Mouse (Mus musculus) bone marrow, adult 2 months (tissue): ENCODE data around the gene Mybpc2. TPM values are rescaled to one million over a fixed set of nuclear protein-coding genes. Genes with fewer than 3 reads are reported as not detected.

Experiments used
- H3K27ac ChIP-seq: fragments of 200-500 bp; 2 replicates; pipeline ENCODE4 v1.5.1; 2012; ENCODE audit warnings: low read depth, mild to moderate bottlenecking, control low read depth, inconsistent platforms, low read length; ENCODE audit not compliant: control insufficient read depth, poor library complexity, insufficient read depth
- H3K4me1 ChIP-seq: fragments of 200-500 bp; 2 replicates; pipeline ENCODE4 v1.6.1; 2011; ENCODE audit warnings: low read length; ENCODE audit not compliant: control insufficient read depth, insufficient read depth
- H3K4me3 ChIP-seq: fragments of 200-500 bp; replicated peaks from 2 replicates; pipeline ENCODE3; 2011; ENCODE audit warnings: mild to moderate bottlenecking, low read depth, low read length, control low read depth; ENCODE audit not compliant: control insufficient read depth
- CTCF ChIP-seq: fragments of 200-500 bp; IDR thresholded peaks from 2 replicates; pipeline ENCODE4 v1.5.1; 2011; ENCODE audit warnings: low read length, control low read depth; ENCODE audit not compliant: control insufficient read depth, insufficient read depth
- POLR2A ChIP-seq: fragments of 200-500 bp; IDR thresholded peaks from 2 replicates; pipeline ENCODE4 v1.6.1; 2011; ENCODE audit warnings: low read depth, mild to moderate bottlenecking, control low read depth, low read length, borderline replicate concordance; ENCODE audit not compliant: control insufficient read depth
- WGBS: fragments of 180-500 bp; shearing (Covaris S2); methylation state at CpG from one replicate; pipeline ENCODE4 v1.1.7; 2018; 5-methylcytosine and 5-hydroxymethylcytosine counted together
- polyA plus RNA-seq: library from polyadenylated mRNA; stranded (reverse); fragments of >200 nt; gene quantifications from 2 replicates; pipeline ENCODE4 v1.2.4, GENCODE M21; 2011; ENCODE audit warnings: low replicate concordance; ENCODE audit not compliant: missing spikeins, insufficient read depth, insufficient read length

Mybpc2 gene
- polyA plus RNA-seq, 1 experiment, result 5.4 TPM

GRCm38 (mm10) chr7:44464511-44464910 is 59.9 kb downstream of the Mybpc2 start:
- Histone ChIP-seq H3K27ac (no peak overlapping the region), H3K4me1 (no peaks in the 10 kb centered on the region; the same call in 1 of the 2 replicates), H3K4me3 (no peak overlapping the region)
- 40% methylated on average over 4 of the region's 4 CpGs for WGBS
- TF ChIP-seq CTCF (no peak), POLR2A (no peak; the same call in 1 of the 2 replicates)

GRCm38 (mm10) chr7:44463556-44464225 is 60.8 kb downstream of the Mybpc2 start:
- TF ChIP-seq CTCF, result no peak
- no peak for TF ChIP-seq POLR2A
- H3K4me1 ChIP-seq, result no peaks in the 10 kb centered on the region; the same call in 1 of the 2 replicates
- WGBS, result 75% methylated on average over 10 of the region's 10 CpGs

GRCm38 (mm10) chr7:44463056-44463425 is 61.4 kb downstream of the Mybpc2 start:
- Histone ChIP-seq H3K27ac (no peak overlapping the region), H3K4me1 (no peaks in the 10 kb centered on the region; the same call in 1 of the 2 replicates)
- 22% methylated on average over 8 of the region's 8 CpGs for WGBS

More at GRCm38 (mm10) chr7:44463556-44464225, 60.8 kb downstream of the Mybpc2 start:
- Histone ChIP-seq H3K27ac (no peak overlapping the region), H3K4me3 (no peak overlapping the region)

GRCm38 (mm10) chr7:44462218-44463055 is 62.0 kb downstream of the Mybpc2 start:
- Histone ChIP-seq H3K4me1 (no peaks in the 10 kb centered on the region; the same call in 1 of the 2 replicates), H3K27ac (no peak overlapping the region), H3K4me3 (no peak overlapping the region)
- WGBS, result 13% methylated on average over 77 of the region's 77 CpGs
- TF ChIP-seq POLR2A (no peak), CTCF (no peak)

More at GRCm38 (mm10) chr7:44463056-44463425, 61.4 kb downstream of the Mybpc2 start:
- TF ChIP-seq CTCF (no peak), POLR2A (no peak)
- no peak overlapping the region for H3K4me3 ChIP-seq

GRCm38 (mm10) chr7:44461503-44462217 is 62.8 kb downstream of the Mybpc2 start:
- TF ChIP-seq CTCF (no peak), POLR2A (no peak)
- 45% methylated on average over 57 of the region's 57 CpGs for WGBS
- no peaks in the 10 kb centered on the region for H3K4me1 ChIP-seq
- no peak overlapping the region for H3K27ac ChIP-seq
- H3K4me3 ChIP-seq, result no peak overlapping the region

GRCm38 (mm10) chr7:44460767-44461502 is 63.5 kb downstream of the Mybpc2 start:
- 69% methylated on average over 31 of the region's 31 CpGs for WGBS

GRCm38 (mm10) chr7:44460067-44460466 is 64.4 kb downstream of the Mybpc2 start:
- 53% methylated on average over 6 of the region's 6 CpGs for WGBS
- H3K4me3 ChIP-seq, result no peak overlapping the region
- TF ChIP-seq CTCF (no peak), POLR2A (no peak)

More at GRCm38 (mm10) chr7:44460767-44461502, 63.5 kb downstream of the Mybpc2 start:
- Histone ChIP-seq H3K4me3 (no peak overlapping the region), H3K27ac (no peak overlapping the region), H3K4me1 (no peaks in the 10 kb centered on the region)
- TF ChIP-seq POLR2A (no peak), CTCF (no peak)

More at GRCm38 (mm10) chr7:44460067-44460466, 64.4 kb downstream of the Mybpc2 start:
- Histone ChIP-seq H3K4me1 (no peaks in the 10 kb centered on the region), H3K27ac (no peak overlapping the region)
